Mouse (Mus musculus): ENCODE measurements around the gene Rab19.

DNA sequence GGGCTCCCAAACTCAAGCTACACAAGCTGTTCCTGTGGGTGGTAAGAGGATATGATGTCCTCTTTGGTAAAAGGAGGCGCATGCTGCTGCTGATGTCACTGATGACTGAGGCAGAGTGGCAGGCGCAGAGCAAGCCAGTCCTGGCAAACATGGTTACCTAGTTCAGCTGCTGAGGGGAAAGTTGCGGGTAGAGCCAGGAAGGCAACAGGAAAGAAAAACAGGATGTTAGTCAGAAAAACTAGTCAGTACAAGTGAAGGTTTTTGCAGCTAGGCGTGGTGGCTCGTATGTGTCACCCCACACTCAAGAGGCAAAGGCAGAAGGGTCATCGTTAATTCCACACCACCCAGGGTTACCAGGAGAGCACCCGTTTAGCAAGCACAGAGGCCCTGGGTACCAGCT, 46.8 kb upstream of the Rab19 start:
- TF ChIP-seq POLR2A (IDR thresholded peaks at IDR 0.05; ENCODE audit: control insufficient read depth, low read depth, low read length) = no peak
- no peak for TF ChIP-seq CTCF (IDR thresholded peaks at IDR 0.05; ENCODE audit: control insufficient read depth, insufficient read depth, insufficient replicate concordance, low read depth, low read length)
